ENCODE assay signal across 12 mouse cellular contexts in the genomic region with DNA sequence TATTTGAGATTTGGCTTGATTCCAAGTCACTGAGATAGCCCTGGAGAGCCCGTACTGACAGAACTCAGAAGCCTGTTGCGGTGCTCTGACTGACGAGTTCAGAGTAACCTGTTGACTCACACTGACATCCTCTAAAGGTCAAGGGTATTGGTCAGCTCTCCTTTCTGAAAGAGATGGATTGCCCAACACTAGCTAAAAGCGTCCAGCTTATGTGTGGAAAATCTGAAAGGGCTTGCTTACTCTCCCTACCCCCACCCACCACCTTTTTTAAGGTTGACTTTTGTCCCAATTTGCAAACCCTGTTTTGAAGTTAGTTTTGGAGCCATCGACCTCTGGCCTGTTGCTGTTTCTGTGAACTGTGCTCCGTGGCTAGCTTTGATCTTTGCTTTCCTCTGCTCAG.
DNase-seq lines count a peak whose midpoint lies in the region; ATAC-seq lines count a peak whose summit lies in the region.
"Had no signal": no experiment of that assay in that cellular context is flagged by ENCODE, and none has a peak within 500 bp of the region (broad histone marks: within the 10 kb centered on the region; RNA-seq: fewer than 3 reads in every experiment).

No protein-coding gene starts in this region.

- no peaks in the 10 kb centered on the region for H3K27me3 ChIP-seq in heart, embryonic 12.5 days (replicated peaks)
- H3K27me3 ChIP-seq in liver, embryonic 12.5 days (replicated peaks) = no peaks in the 10 kb centered on the region
- H3K27me3 ChIP-seq: hindbrain, embryonic 15.5 days; neural tube, embryonic 12.5 days; stomach, embryonic 15.5 days had no signal

- no peak for DNase-seq in heart, adult 18-20 months
- DNase-seq in retina, postnatal 1 day = peak; percentile 14
- no peak for DNase-seq in retina, embryonic 14.5 days (ENCODE audit: low spot score)
- DNase-seq in c-Kit-positive CD71-positive TER-119-positive erythroid progenitor cells, embryonic 14.5 days (ENCODE audit: low spot score) = no peak
- no peak for DNase-seq in left cerebral cortex, adult 11 months (ENCODE audit: low spot score)
- DNase-seq in urinary bladder, postnatal 14 days (ENCODE audit: low spot score) = no peak

- H3K4me1 ChIP-seq in heart, embryonic 12.5 days (replicated peaks) = peaks cover 10% of the 10 kb centered on the region
- H3K4me1 ChIP-seq in liver, embryonic 12.5 days = no peaks in the 10 kb centered on the region
- H3K4me1 ChIP-seq: hindbrain, embryonic 15.5 days; neural tube, embryonic 12.5 days; stomach, embryonic 15.5 days had no signal

- ATAC-seq in heart, embryonic 12.5 days (ENCODE audit: insufficient number of reproducible peaks, low FRiP score) = 0 out of 2 replicates have a peak, but pooled peaks have one; percentile 45
- peak; percentile 83 for ATAC-seq in liver, embryonic 12.5 days
- ATAC-seq: intestine, postnatal 0 days had no signal

- H3K9ac ChIP-seq in heart, embryonic 12.5 days = no peak overlapping the region
- H3K9ac ChIP-seq in liver, embryonic 12.5 days = no peak overlapping the region
- H3K9ac ChIP-seq: hindbrain, embryonic 15.5 days; neural tube, embryonic 12.5 days; stomach, embryonic 15.5 days had no signal

- no peak overlapping the region for H3K27ac ChIP-seq in heart, embryonic 12.5 days (ENCODE audit: poor library complexity, severe bottlenecking)
- H3K27ac ChIP-seq in liver, embryonic 12.5 days = no peak overlapping the region
- H3K27ac ChIP-seq: hindbrain, embryonic 15.5 days; neural tube, embryonic 12.5 days; stomach, embryonic 15.5 days had no signal

- H3K36me3 ChIP-seq in heart, embryonic 12.5 days = no peaks in the 10 kb centered on the region
- H3K36me3 ChIP-seq in liver, embryonic 12.5 days = no peaks in the 10 kb centered on the region
- H3K36me3 ChIP-seq: hindbrain, embryonic 15.5 days; neural tube, embryonic 12.5 days; stomach, embryonic 15.5 days had no signal

- no peak overlapping the region for H3K4me2 ChIP-seq in heart, embryonic 12.5 days
- no peak overlapping the region for H3K4me2 ChIP-seq in liver, embryonic 12.5 days
- H3K4me2 ChIP-seq: hindbrain, embryonic 15.5 days; neural tube, embryonic 12.5 days; stomach, embryonic 15.5 days had no signal

- H3K9me3 ChIP-seq in heart, embryonic 12.5 days (replicated peaks) = no peaks in the 10 kb centered on the region
- H3K9me3 ChIP-seq in liver, embryonic 12.5 days (replicated peaks) = no peaks in the 10 kb centered on the region
- H3K9me3 ChIP-seq: hindbrain, embryonic 15.5 days; neural tube, embryonic 12.5 days; stomach, embryonic 15.5 days had no signal

- H3K4me3 ChIP-seq in heart, embryonic 12.5 days = no peak overlapping the region
- H3K4me3 ChIP-seq in liver, embryonic 12.5 days = no peak overlapping the region
- H3K4me3 ChIP-seq: hindbrain, embryonic 15.5 days; neural tube, embryonic 12.5 days; stomach, embryonic 15.5 days had no signal

- 44% methylated on average over 6 of the region's 6 CpGs for WGBS in heart, embryonic 12.5 days
- WGBS in liver, embryonic 12.5 days (ENCODE audit: insufficient replicate concordance) = 50% methylated on average over 6 of the region's 6 CpGs
